Mouse (Mus musculus) embryonic facial prominence, embryonic 15.5 days (tissue): ENCODE measurements at regions not wholly inside any gene's neighbourhood (a gene's known extent, or its start where the extent isn't known, plus 50 kb on each side); places are given as distances from the start of the nearest gene placed in this dataset.

ENCODE experiments used
- ATAC-seq: fragments of 200-750 bp; cut with Nextera tagmentation; 2 replicates; pipeline ENCODE4 v1.8.0; 2017; ENCODE audit warnings: low read depth, moderate TSS enrichment; ENCODE audit not compliant: insufficient number of reproducible peaks, low FRiP score, low TSS enrichment
- H3K27ac ChIP-seq: fragments of 300-500 bp; sonication (generic); replicated peaks from 2 replicates; pipeline ENCODE4 v1.5.1; 2015; ENCODE audit warnings: mild to moderate bottlenecking, inconsistent platforms
- H3K27me3 ChIP-seq: fragments of 300-500 bp; sonication (generic); 2 replicates; pipeline ENCODE4 v1.6.1; 2015; ENCODE audit warnings: inconsistent platforms
- H3K36me3 ChIP-seq: fragments of 300-500 bp; sonication (generic); 2 replicates; pipeline ENCODE4 v1.6.1; 2015; ENCODE audit warnings: mild to moderate bottlenecking, inconsistent platforms
- H3K4me1 ChIP-seq: fragments of 300-500 bp; sonication (generic); 2 replicates; pipeline ENCODE4 v1.6.1; 2015; ENCODE audit warnings: inconsistent platforms
- H3K4me2 ChIP-seq: fragments of 300-500 bp; sonication (generic); replicated peaks from 2 replicates; pipeline ENCODE4 v1.6.1; 2015; ENCODE audit warnings: mild to moderate bottlenecking, inconsistent platforms
- H3K4me3 ChIP-seq: fragments of 300-500 bp; sonication (generic); replicated peaks from 2 replicates; pipeline ENCODE4 v1.5.1; 2015; ENCODE audit warnings: mild to moderate bottlenecking, inconsistent platforms
- H3K9ac ChIP-seq: fragments of 300-500 bp; sonication (generic); 2 replicates; pipeline ENCODE4 v1.6.1; 2015; ENCODE audit warnings: inconsistent platforms
- H3K9me3 ChIP-seq: fragments of 300-500 bp; sonication (generic); replicated peaks from 2 replicates; pipeline ENCODE4 v1.6.1; 2016; ENCODE audit warnings: inconsistent platforms
- WGBS: fragments of 180-500 bp; shearing (Covaris S2); methylation state at CpG from one replicate; pipeline ENCODE4 v1.1.7; 2015; 5-methylcytosine and 5-hydroxymethylcytosine counted together

DNA sequence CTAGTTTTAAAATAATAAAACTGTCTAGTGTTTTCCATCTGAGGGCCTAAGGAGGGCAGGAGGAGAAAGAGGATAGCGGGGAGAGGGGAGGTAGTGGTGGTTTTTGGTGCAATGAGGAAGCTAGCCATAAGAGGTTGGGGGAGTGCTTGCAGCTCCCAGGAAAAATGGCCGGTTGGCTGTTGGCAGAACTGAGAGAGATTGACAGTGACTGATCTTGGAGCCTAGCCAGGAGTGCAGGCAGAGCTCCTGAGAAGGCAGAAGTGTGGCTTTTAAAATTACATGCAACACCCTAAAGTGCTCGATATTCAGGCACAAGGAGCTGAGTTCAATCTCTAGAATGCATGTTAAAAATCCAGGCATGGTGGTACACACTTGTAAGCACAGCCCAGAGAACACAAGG lies 938.3 kb upstream of the 2610301B20Rik start:
- 47% methylated on average over 3 of the region's 3 CpGs for WGBS
- Histone ChIP-seq H3K4me2 (no peak overlapping the region), H3K27me3 (no peaks in the 10 kb centered on the region), H3K27ac (no peak overlapping the region), H3K4me1 (no peaks in the 10 kb centered on the region), H3K9me3 (no peaks in the 10 kb centered on the region), H3K9ac (no peak overlapping the region), H3K36me3 (no peaks in the 10 kb centered on the region), H3K4me3 (no peak overlapping the region)
- ATAC-seq = no peak

DNA sequence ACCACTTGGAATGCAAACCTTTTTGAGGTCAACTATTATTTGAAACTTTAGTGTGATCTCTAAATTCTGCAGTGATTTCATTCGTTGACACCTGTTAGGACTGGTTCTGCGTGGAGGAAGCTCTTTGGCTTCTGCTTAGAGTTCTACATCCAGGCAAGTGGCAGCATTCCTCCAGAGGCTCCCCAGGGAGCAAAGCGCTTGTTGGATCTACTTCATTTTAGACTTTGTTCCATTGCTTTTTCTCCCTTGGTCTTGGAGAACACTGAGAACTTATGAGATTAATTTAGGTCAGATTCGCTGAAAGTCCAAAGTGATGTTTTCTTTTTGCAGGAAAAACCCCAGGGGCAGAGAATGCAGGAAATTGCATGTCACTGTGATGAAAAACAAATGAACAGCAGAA lies 922.9 kb upstream of the 2610301B20Rik start:
- Histone ChIP-seq H3K4me3 (no peak overlapping the region), H3K9me3 (no peaks in the 10 kb centered on the region), H3K27ac (no peak overlapping the region), H3K4me1 (no peaks in the 10 kb centered on the region), H3K27me3 (no peaks in the 10 kb centered on the region), H3K36me3 (no peaks in the 10 kb centered on the region), H3K9ac (no peak overlapping the region), H3K4me2 (no peak overlapping the region)
- no peak for ATAC-seq
- 65% methylated on average over 4 of the region's 4 CpGs for WGBS

DNA sequence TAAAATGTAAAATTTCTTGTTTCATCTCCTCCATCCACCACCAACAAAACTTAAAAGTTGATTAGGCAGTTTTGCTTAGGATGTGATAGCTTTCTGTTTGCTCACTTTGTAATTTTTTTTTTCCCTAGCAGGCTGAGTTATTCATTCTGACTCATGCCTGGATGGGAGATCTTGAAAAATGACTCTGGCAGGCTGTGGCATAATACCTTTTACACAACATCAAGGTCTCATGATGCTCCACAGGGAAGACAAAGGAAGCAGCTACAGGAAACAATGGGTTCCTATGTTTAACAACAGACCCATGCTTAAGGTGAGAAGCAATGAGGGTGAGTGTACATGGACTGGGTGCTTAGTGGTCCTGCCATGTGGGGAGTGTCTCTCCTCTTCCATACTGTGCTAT lies 899.7 kb upstream of the 2610301B20Rik start:
- no peak overlapping the region for H3K4me3 ChIP-seq
- no peak overlapping the region for H3K9ac ChIP-seq
- no peak for ATAC-seq
- no peaks in the 10 kb centered on the region for H3K36me3 ChIP-seq
- no peak overlapping the region for H3K4me2 ChIP-seq
- no peaks in the 10 kb centered on the region for H3K27me3 ChIP-seq
- no peak overlapping the region for H3K27ac ChIP-seq
- no peaks in the 10 kb centered on the region for H3K9me3 ChIP-seq
- no peaks in the 10 kb centered on the region for H3K4me1 ChIP-seq

DNA sequence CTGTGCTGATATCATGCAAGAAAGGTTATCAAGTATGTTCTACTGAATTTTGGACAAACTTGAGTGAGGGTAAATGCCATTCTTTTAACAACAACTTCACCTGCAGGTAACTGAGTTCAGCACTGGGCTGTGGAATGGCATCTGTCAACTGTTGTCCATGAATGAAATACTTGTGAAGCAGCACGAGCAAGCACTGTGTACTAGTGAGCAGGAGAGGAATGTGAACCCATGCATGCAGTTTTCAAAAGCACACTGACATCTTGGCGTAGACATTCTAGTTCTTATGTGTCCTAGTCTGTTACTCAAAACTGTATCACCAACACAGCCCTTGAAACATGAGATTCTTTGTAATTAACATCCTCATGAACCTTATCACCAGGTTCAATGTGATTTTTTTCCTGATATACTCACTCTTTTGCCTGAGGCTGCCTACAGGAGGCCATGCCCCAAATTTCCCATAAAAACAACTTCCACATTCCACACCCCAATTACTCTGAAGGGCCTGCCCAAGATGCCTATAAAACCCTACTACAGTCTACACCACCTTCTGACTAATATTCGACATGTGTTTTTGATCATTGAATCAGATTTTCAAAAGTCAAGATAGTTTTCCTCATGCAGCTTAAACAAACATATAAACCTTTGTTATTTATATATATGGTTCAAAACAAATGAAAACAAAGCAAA lies 892.8 kb upstream of the 2610301B20Rik start:
- Histone ChIP-seq H3K36me3 (no peaks in the 10 kb centered on the region), H3K27me3 (no peaks in the 10 kb centered on the region), H3K9me3 (no peaks in the 10 kb centered on the region), H3K27ac (no peak overlapping the region), H3K9ac (no peak overlapping the region), H3K4me3 (no peak overlapping the region), H3K4me1 (no peaks in the 10 kb centered on the region), H3K4me2 (no peak overlapping the region)
- 61% methylated on average over 3 of the region's 3 CpGs for WGBS
- no peak for ATAC-seq

DNA sequence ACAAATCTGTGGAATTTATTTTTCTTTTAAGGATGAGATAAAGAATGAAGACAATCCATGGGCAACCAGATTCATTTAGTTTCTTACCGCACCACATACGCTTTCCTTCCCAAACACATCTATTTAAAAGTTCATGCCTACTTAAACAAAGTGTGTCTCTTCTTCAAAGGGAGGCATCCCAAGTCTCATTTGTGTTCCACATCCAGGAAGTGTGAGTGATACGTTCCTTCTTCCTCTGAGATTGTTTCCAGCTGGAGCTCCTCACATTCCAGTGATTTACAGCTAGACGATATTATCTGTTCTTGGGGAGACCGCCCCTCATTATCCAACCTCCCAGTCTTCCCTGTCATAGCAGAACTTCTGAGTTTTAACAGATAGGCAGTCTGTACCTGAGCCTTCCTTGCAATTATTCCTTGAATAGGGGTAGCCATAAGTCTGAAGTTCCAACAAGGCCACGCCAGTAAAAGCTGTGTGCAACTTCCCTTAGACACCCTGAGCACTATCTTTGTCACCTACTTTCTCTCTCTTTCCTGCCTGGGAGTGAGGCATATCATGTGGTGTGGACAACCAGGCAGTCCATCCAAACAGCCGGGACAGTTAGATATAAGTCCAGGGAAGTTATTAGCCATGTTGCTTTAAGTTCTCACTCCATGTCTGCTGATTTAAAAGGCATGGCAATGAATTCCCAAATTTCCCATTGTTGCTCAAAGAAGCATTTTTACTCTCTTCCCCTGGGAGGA lies 891.3 kb upstream of the 2610301B20Rik start:
- H3K4me2 ChIP-seq = no peak overlapping the region

DNA sequence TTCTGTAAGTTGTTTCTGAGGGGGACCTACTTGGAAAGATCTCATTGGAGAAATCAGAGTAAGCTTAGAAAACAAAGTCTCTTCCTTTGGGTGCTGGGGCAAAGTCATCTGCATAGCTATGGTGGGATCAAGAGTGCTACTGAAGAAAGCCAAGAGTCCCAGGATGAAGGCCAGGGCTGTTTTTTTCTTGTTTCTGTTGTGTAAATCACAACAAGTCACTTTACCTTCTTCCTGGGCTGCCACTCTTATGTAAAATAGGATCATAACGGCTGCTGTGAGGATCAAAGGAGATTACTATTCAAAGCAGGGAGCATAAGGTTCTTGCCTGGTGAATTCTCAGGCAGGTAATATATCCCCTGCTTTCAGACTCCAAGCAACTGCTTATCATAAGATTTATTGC lies 880.4 kb upstream of the 2610301B20Rik start:
- Histone ChIP-seq H3K4me2 (no peak overlapping the region), H3K9ac (no peak overlapping the region), H3K36me3 (no peaks in the 10 kb centered on the region), H3K4me3 (no peak overlapping the region), H3K9me3 (no peaks in the 10 kb centered on the region), H3K27ac (no peak overlapping the region), H3K27me3 (no peaks in the 10 kb centered on the region), H3K4me1 (no peaks in the 10 kb centered on the region)
- 19% methylated on average over 1 of the region's 1 CpGs for WGBS
- no peak for ATAC-seq

More for the DNA sequence above, 891.3 kb upstream of the 2610301B20Rik start:
- H3K4me3 ChIP-seq = no peak overlapping the region
- H3K36me3 ChIP-seq = no peaks in the 10 kb centered on the region
- ATAC-seq = no peak
- H3K27ac ChIP-seq = no peak overlapping the region
- WGBS = 61% methylated on average over 7 of the region's 7 CpGs
- no peaks in the 10 kb centered on the region for H3K27me3 ChIP-seq
- H3K9ac ChIP-seq = no peak overlapping the region
- H3K4me1 ChIP-seq = no peaks in the 10 kb centered on the region
- H3K9me3 ChIP-seq = no peaks in the 10 kb centered on the region

DNA sequence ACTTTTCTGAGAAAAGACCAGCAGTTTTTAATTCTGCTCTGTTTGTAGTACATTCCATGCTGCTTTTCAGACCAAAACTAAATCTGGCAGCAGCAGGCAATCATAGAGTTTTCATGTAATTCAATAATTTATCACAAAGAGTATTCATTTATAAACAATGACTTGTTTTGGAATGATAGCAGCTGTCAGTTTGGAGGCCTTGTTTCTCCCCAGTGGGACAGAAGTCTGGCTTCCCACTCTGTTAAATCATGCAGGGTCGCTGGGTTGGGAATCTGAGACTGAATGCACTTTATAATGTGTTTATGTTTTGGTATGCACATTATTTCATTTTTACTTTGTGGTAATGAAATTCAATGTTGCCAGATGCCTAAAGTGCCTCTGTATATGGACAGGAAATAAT lies 879.8 kb upstream of the 2610301B20Rik start:
- no peaks in the 10 kb centered on the region for H3K36me3 ChIP-seq
- no peaks in the 10 kb centered on the region for H3K4me1 ChIP-seq
- no peaks in the 10 kb centered on the region for H3K9me3 ChIP-seq
- no peaks in the 10 kb centered on the region for H3K27me3 ChIP-seq
- WGBS = 30% methylated on average over 1 of the region's 1 CpGs
- H3K4me2 ChIP-seq = no peak overlapping the region
- ATAC-seq = no peak
- no peak overlapping the region for H3K27ac ChIP-seq
- no peak overlapping the region for H3K9ac ChIP-seq
- H3K4me3 ChIP-seq = no peak overlapping the region

DNA sequence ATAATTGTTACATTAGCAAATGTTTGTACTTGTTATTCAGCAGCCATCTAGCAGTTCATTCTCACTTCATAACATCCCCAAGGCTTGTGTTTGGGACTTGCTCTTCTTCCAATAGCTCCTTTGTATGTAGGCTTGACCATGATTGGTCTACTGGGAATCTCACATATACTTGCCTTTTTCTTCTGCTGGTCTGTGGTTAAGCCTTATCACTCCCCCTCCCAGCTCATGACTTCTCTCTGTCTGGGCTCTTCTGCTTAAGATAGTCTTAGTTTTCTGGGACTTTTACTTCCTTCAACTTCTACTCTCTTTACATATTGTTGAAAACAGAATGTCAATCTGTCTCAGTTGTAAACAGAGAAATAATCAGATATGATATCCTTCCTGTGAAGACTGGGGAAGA lies 844.0 kb upstream of the 2610301B20Rik start:
- Histone ChIP-seq H3K36me3 (no peaks in the 10 kb centered on the region), H3K4me1 (no peaks in the 10 kb centered on the region), H3K9me3 (no peaks in the 10 kb centered on the region), H3K27me3 (no peaks in the 10 kb centered on the region), H3K4me3 (no peak overlapping the region), H3K27ac (no peak overlapping the region), H3K4me2 (no peak overlapping the region), H3K9ac (no peak overlapping the region)
- no peak for ATAC-seq

DNA sequence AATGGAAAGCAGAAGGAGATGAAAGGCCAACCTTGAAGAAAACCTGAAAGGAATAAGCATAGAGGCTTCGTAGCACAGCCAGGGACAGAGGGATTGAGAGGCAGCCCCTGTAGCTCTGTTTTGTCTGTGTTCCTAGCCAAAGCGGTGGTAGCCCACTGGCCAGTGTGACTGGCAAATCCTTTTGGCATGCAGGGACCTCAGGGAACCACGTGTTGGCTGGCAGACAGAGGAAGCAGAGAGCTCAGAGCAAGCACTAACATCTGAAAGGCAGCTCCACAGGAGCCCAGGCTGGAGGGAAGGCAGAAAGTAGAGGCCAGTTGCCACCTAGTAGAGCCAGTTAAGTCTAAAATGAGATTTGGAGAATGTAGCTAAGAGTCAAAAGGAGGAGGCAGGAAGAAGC lies 842.5 kb upstream of the 2610301B20Rik start:
- H3K4me2 ChIP-seq = no peak overlapping the region
- H3K9me3 ChIP-seq = no peaks in the 10 kb centered on the region
- H3K27ac ChIP-seq = no peak overlapping the region
- H3K4me1 ChIP-seq = no peaks in the 10 kb centered on the region
- WGBS = 29% methylated on average over 3 of the region's 3 CpGs
- no peak overlapping the region for H3K4me3 ChIP-seq
- no peaks in the 10 kb centered on the region for H3K36me3 ChIP-seq
- no peak for ATAC-seq
- H3K9ac ChIP-seq = no peak overlapping the region
- no peaks in the 10 kb centered on the region for H3K27me3 ChIP-seq

DNA sequence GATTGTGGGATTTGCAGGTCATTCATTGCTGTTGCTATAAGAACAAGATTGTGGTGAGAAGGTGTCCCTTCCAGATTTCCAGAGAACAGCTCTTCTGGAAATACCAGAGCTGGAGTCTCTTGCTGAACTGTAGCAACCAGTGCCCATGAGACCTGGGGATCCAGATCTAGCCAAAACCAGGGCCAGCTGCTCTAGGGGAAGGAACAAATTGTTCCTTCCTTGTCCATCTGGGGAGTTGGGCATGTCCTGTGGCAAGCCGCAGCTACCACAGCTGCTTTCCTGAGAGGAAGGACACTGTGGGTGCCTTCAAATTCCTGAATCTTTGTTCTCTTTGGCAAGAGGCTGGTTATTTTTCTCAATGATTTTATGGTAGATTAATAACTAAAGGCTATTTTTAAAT lies 839.0 kb upstream of the 2610301B20Rik start:
- 86% methylated on average over 1 of the region's 1 CpGs for WGBS
- Histone ChIP-seq H3K4me3 (no peak overlapping the region), H3K27me3 (no peaks in the 10 kb centered on the region), H3K36me3 (no peaks in the 10 kb centered on the region), H3K9me3 (no peaks in the 10 kb centered on the region), H3K4me1 (no peaks in the 10 kb centered on the region), H3K4me2 (no peak overlapping the region), H3K27ac (no peak overlapping the region), H3K9ac (no peak overlapping the region)
- no peak for ATAC-seq

DNA sequence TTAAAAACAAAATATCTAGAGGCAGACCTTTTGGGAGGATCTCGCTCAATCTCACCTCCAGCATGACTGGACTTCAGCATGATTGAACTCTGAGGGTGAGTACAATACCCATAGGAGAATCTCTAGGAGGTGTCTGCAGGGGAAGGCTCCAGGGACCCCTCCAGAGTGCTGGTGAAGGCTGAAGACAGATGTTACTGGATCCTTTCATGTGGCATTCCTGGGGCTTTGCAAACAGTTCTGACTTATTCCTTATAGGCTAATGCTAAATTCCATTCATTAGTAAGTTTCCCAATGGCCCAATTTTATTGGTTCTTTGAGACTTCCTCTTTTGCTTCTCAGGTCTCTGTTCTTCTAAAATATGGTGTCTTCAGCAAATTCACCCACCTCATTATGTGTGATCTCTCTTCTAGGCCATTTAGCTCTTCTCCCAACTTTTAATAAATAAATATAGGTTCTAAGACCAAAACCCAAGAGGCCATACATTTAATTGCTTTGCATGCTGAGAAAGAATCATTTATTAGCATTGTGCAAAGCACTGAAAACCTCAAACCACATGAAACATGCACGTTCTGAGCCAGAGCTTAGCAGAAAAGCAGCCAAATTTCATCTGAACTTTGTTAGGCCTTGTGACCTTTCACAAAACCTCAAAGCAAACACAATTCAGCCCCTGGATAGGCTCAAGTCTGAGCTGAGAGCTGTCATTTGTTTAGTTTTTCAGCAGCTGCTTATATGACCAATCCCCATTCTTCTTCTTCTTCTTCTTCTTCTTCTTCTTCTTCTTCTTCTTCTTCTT lies 832.8 kb upstream of the 2610301B20Rik start:
- H3K9me3 ChIP-seq = no peaks in the 10 kb centered on the region
- no peak overlapping the region for H3K4me3 ChIP-seq
- no peaks in the 10 kb centered on the region for H3K27me3 ChIP-seq
- H3K9ac ChIP-seq = no peak overlapping the region
- no peak for ATAC-seq
- H3K36me3 ChIP-seq = no peaks in the 10 kb centered on the region
- H3K27ac ChIP-seq = no peak overlapping the region
- WGBS = 58% methylated on average over 2 of the region's 2 CpGs
- no peaks in the 10 kb centered on the region for H3K4me1 ChIP-seq
- no peak overlapping the region for H3K4me2 ChIP-seq
